Mouse (Mus musculus): ENCODE data around the gene Prkca.

DNA sequence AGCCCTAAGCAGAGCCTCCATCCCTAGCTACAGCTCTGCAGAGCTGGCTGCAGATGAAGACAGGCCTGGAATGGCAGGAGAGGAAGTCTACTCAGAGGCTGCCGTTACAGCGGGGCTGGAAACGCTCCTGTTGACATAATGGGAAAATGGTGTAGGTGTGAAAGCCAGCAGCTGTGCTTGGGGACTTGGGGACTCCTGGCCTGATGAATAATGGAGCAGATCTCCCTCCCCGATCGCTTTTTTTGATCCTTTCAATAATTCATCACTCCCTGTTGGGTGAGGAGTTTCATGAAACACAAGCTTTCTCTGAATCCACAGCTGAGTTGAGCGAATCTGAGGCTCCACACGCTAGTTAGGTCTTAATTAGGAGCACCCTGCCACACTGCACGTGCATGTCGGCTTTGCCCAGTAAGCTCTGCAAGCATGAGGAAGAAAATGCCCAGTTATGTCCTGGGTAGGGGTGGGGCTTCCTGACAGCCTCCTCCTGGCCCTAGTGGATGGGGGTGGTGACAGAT, 425.9 kb downstream of the Prkca start:
- no peak for TF ChIP-seq CTCF (conservative IDR thresholded peaks at IDR 0.05; ENCODE audit: insufficient read depth, insufficient read length, low read depth, low read length)
- TF ChIP-seq POLR2A (IDR thresholded peaks at IDR 0.05; ENCODE audit: low read depth, low read length) = no peak
